Mouse (Mus musculus) brain, embryonic 14.5 days (tissue): ENCODE results near the gene Tcam1.

Experiments used
- CTCF ChIP-seq: fragments of 200-500 bp; IDR thresholded peaks from 2 replicates; pipeline ENCODE4 v1.5.1; 2012; ENCODE audit warnings: inconsistent platforms, mild to moderate bottlenecking, moderate library complexity, borderline replicate concordance; ENCODE audit not compliant: insufficient read depth, insufficient read length; ENCODE audit errors: extremely low read depth
- POLR2A ChIP-seq: fragments of 200-500 bp; IDR thresholded peaks from 2 replicates; pipeline ENCODE4 v1.6.1; 2012; ENCODE audit warnings: mild to moderate bottlenecking, inconsistent platforms, borderline replicate concordance; ENCODE audit not compliant: poor library complexity, insufficient read depth, insufficient read length, severe bottlenecking; ENCODE audit errors: extremely low read depth

DNA sequence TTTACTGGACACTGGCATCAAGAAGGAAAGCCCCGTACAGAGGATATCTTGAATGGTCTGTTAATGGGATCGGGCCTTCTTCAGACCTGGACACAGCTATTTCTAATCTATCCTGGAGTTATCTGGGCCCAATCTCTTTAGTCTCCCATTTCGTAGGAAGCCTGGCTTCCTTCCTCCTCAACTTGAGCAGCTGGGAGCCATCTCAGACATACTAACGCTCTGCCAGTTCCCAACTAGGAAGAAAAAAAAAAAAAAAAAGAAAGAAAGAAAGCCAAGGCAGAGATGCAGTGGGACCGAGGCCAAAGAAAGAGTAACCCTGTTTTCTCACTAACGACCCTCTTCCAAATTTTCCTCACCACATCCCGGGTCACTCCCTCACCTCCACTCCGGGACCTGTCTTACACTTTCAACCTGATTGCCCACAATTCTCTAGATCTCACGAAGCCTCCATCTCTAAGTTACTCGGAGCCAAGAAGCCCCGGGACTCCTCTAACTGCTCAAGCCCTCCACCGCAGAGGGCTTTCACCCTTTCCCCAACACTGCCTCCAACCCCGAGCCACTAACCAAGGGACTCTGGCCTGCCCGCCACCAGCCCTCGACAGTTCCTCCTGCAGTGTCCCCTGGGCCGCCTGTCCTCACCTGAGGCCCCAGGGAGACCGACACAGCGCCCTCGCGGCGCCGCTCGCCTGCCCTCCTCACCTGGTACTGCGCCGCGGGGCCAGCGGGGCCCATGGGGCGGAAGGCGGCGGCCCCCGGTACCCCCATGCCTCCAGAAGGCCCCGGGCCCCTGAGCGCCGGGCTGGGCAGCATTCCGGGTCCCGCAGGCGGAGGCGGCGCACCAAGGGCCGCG is 4.5 kb upstream of the Tcam1 start:
- no peak for TF ChIP-seq CTCF
- no peak for TF ChIP-seq POLR2A
